Mouse (Mus musculus) G1E (cell line): ENCODE data around the gene Slc7a6. TPM values are rescaled to one million over a fixed set of nuclear protein-coding genes. Genes with fewer than 3 reads are reported as not detected.

Source experiments
- ATAC-seq: 2 replicates; pipeline ENCODE4 v1.8.0; 2016; ENCODE audit warnings: mild to moderate bottlenecking; ENCODE audit not compliant: insufficient number of reproducible peaks, poor library complexity, low FRiP score, severe bottlenecking; ENCODE audit errors: extremely low read depth
- DNase-seq: peaks from one replicate; pipeline ENCODE4 v3.0.0; 2012; ENCODE audit warnings: low spot score
- H3K27me3 ChIP-seq: 2 replicates; pipeline ENCODE4 v1.6.1; 2012; ENCODE audit warnings: mild to moderate bottlenecking, low read length, inconsistent platforms; ENCODE audit not compliant: insufficient read depth
- H3K36me3 ChIP-seq: replicated peaks from 2 replicates; pipeline ENCODE3; 2012; ENCODE audit warnings: mild to moderate bottlenecking, inconsistent platforms
- H3K4me1 ChIP-seq: 2 replicates; pipeline ENCODE4 v1.6.1; 2012; ENCODE audit warnings: low read depth, low read length, inconsistent platforms, mixed read lengths; ENCODE audit not compliant: insufficient read depth
- H3K4me3 ChIP-seq: 2 replicates; pipeline ENCODE4 v1.5.1; 2012; ENCODE audit warnings: low read depth, mild to moderate bottlenecking, inconsistent platforms, low read length, moderate library complexity, mixed read lengths
- H3K9me3 ChIP-seq: replicated peaks from 2 replicates; pipeline ENCODE4 v1.6.1; 2012; ENCODE audit warnings: inconsistent platforms
- CTCF ChIP-seq: IDR thresholded peaks from 2 replicates; pipeline ENCODE4 v1.5.1; 2012; ENCODE audit warnings: low read depth, low read length, inconsistent platforms, mixed read lengths
- GATA1 ChIP-seq: IDR thresholded peaks from 2 replicates; pipeline ENCODE4 v1.6.1; 2012; ENCODE audit warnings: borderline replicate concordance, low read length, inconsistent platforms, mixed read lengths
- GATA2 ChIP-seq: IDR thresholded peaks from 2 replicates; pipeline ENCODE4 v1.6.1; 2012; ENCODE audit warnings: low read depth, low read length, inconsistent platforms, borderline replicate concordance
- POLR2AphosphoS5 ChIP-seq: IDR thresholded peaks from 2 replicates; pipeline ENCODE4 v1.6.1; 2012; ENCODE audit warnings: low read depth, low read length, inconsistent platforms; ENCODE audit not compliant: insufficient replicate concordance
- TAL1 ChIP-seq: conservative IDR thresholded peaks from 2 replicates; pipeline ENCODE4 v1.6.1; 2012; ENCODE audit warnings: low read depth, low read length, inconsistent platforms, mixed read lengths
- polyA plus RNA-seq: library from polyadenylated mRNA; stranded (reverse); fragments of >175 nt; gene quantifications from 2 replicates; pipeline ENCODE4 v1.2.3, GENCODE M21; 2012
- total RNA-seq, 2 experiments: library from RNA; stranded (forward) in 1 of 2; stranded (reverse) in 1 of 2; fragments of 200-1000 nt in 1 of 2; fragments of >200 nt in 1 of 2; fragmentation: Nextera tagmentation in 1 of 2; gene quantifications; 2 replicates each; pipeline ENCODE4 v1.2.3; 2014 to 2017

The Slc7a6 gene
- total and polyA plus RNA-seq, 3 experiments: 1.3 to 7.1 (median 4.1) TPM

- H3K9me3 ChIP-seq: no peaks in the 10 kb centered on the region
Observed at GRCm38 (mm10) chr8:106211421-106211820, 42.8 kb downstream of the Slc7a6 start.

DNA sequence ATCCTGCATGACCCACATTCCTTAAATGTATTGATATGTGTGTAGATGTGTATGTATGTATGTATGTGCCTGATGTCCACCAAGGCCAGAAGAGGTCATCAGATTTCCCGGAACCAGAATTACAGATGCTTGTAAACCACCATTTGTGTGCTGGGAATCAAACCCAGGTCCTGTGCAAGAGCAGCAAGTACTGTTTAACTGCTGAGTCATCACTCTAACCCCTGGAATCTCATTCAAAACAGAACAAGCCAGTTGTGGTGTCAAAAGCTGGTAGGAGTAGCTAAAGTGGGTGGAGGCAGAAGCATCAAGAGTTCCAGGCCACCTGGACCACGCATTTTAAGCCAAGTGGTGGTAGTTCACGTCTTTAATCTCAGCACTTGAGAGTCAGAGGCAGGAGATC, 45.3 kb downstream of the Slc7a6 start:
- H3K4me1 ChIP-seq: peaks cover 28% of the 10 kb centered on the region
- DNase-seq: no peak
- TF ChIP-seq POLR2AphosphoS5 (no peak), CTCF (no peak), GATA2 (no peak), GATA1 (no peak), TAL1 (no peak)
- H3K27me3 ChIP-seq: no peaks in the 10 kb centered on the region
- peaks cover 65% of the 10 kb centered on the region for H3K36me3 ChIP-seq
- H3K4me3 ChIP-seq: no peak overlapping the region
- no peaks in the 10 kb centered on the region for H3K9me3 ChIP-seq
- no peak for ATAC-seq

More at GRCm38 (mm10) chr8:106211421-106211820, 42.8 kb downstream of the Slc7a6 start:
- DNase-seq (no peak), ATAC-seq (no peak)
- Histone ChIP-seq H3K36me3 (peaks cover 62% of the 10 kb centered on the region), H3K4me3 (peak overlapping the region; percentile 86), H3K27me3 (no peaks in the 10 kb centered on the region), H3K4me1 (peaks cover 30% of the 10 kb centered on the region)
- TF ChIP-seq POLR2AphosphoS5: no peak
- TF ChIP-seq CTCF: no peak
- no peak for TF ChIP-seq GATA1
- no peak for TF ChIP-seq TAL1
- no peak for TF ChIP-seq GATA2

GRCm38 (mm10) chr8:106219620-106220019, 51.0 kb downstream of the Slc7a6 start:
- no peaks in the 10 kb centered on the region; the same call in 1 of the 2 replicates for H3K4me1 ChIP-seq
- no peaks in the 10 kb centered on the region for H3K27me3 ChIP-seq
- ATAC-seq (no peak), DNase-seq (no peak)
- no peaks in the 10 kb centered on the region for H3K9me3 ChIP-seq
- TF ChIP-seq GATA1 (no peak), TAL1 (no peak), POLR2AphosphoS5 (no peak), GATA2 (no peak), CTCF (no peak)
- no peak overlapping the region for H3K4me3 ChIP-seq
- peaks cover 94% of the 10 kb centered on the region for H3K36me3 ChIP-seq

DNA sequence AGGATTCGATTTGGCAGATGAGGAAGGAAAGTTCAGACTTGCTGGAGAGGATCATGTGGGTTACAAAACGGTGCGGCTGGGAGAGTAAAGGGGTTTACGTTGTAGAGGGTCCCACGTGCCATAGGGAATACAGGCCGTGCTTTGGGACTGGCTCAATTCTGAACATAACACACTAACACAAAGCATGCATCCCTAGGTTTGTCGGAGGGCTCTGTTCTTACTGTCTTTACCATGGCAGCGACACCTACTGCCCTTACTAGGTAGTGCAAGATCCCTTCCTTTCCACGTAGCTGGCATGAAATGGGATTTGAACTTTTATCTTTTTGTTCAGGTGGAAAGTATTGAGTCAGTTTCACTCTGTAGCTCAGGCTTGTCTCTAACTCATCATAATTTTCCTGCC, 57.9 kb downstream of the Slc7a6 start:
- Histone ChIP-seq H3K36me3 (peaks cover 93% of the 10 kb centered on the region), H3K4me3 (no peak overlapping the region), H3K9me3 (no peaks in the 10 kb centered on the region), H3K4me1 (no peaks in the 10 kb centered on the region; the same call in 1 of the 2 replicates), H3K27me3 (no peaks in the 10 kb centered on the region)
- TF ChIP-seq POLR2AphosphoS5 (no peak), CTCF (peak; percentile 88)
- DNase-seq (peak; percentile 11), ATAC-seq (peak; percentile 22; the same call in 1 of the 2 replicates)

DNA sequence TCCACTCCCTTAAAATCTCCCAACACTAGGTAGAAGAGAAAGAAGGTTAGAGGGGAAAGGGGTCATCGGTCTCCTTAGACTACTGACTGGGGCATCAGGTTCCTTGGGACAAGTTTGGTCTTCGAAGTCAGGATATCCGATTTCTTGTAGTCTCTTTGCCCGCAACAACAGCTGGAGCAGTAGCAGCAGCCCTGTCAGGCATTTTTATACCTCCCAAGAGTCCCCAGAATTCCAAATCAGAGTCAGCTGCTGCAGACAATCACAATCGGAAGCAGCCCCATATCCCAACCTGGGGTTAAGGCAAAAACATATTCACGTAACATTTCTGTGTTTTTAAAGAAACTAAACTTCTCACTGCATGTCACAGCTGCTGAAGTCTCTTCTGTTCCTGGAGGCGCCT, 62.9 kb downstream of the Slc7a6 start:
- H3K9me3 ChIP-seq: no peaks in the 10 kb centered on the region
- no peak for TF ChIP-seq TAL1
- TF ChIP-seq GATA2: no peak
- no peaks in the 10 kb centered on the region for H3K27me3 ChIP-seq
- H3K4me3 ChIP-seq: no peak overlapping the region
- DNase-seq (no peak), ATAC-seq (no peak)
- H3K4me1 ChIP-seq: peaks cover 18% of the 10 kb centered on the region
- peaks cover 96% of the 10 kb centered on the region for H3K36me3 ChIP-seq

DNA sequence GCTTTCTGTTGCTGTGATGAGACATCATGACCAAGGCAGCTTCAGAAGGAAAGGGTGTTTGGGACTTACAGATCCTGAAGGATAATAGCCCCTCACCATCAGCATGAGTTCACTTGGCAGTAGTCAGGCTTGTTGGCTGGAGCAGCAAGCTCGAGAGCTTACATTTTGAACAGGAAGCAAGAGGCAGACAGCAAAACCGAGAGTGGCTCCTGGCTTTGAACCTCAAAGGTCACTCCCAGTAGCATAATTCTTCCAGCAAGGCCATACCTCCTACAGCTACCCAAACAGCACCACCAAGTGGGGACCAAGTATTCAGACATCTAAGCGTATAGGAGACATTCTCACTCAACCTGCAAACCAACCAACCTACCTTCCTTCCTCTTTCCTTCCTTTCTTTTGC, 64.1 kb downstream of the Slc7a6 start:
- TF ChIP-seq CTCF (no peak), POLR2AphosphoS5 (no peak), TAL1 (no peak), GATA2 (no peak), GATA1 (no peak)
- no peak for ATAC-seq
- Histone ChIP-seq H3K27me3 (no peaks in the 10 kb centered on the region), H3K4me3 (no peak overlapping the region), H3K36me3 (peaks cover 96% of the 10 kb centered on the region), H3K4me1 (peaks cover 18% of the 10 kb centered on the region), H3K9me3 (no peaks in the 10 kb centered on the region)
- no peak for DNase-seq

DNA sequence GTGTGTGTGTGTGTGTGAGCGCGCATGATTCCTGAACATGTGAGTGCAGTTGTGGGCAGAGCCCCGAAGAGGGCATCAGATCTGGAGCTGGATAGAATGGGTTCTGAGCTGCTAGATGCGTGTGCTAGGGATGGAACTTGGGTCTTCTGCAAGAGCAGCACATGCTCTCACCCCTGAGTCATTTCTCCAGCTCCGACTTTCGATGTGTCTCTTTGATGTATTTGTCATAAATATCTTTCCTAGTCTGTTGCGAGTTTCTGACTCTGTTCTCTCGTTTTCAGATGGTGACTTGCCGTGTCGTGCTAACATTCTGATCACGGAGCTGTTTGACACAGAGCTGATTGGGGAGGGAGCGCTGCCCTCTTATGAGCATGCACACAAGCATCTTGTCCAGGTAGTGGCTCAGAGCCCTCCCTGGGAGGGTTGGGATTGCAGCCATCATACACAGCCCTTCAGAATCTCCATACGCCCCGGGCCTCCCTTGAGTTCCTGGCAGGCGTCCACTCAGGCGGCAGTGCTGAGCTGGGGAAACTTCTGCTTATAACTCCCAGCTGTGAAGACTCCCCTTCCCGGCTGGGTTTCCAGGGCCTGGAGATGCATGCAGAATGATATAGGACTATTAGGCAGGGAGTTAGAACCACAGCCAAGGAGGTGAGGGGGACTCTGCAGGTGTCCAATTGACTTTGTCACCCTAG, 66.1 kb downstream of the Slc7a6 start:
- ATAC-seq (no peak), DNase-seq (no peak)
- no peak for TF ChIP-seq POLR2AphosphoS5
- TF ChIP-seq CTCF: no peak
- TF ChIP-seq GATA2: no peak
- TF ChIP-seq TAL1: no peak
- TF ChIP-seq GATA1: no peak
- Histone ChIP-seq H3K27me3 (no peaks in the 10 kb centered on the region), H3K9me3 (no peaks in the 10 kb centered on the region), H3K4me3 (no peak overlapping the region), H3K4me1 (peaks cover 18% of the 10 kb centered on the region), H3K36me3 (peaks cover 95% of the 10 kb centered on the region)
